Mouse (Mus musculus) small intestine, adult 2 months (tissue): ENCODE data around the gene Pik3cb.

Source experiments
- CTCF ChIP-seq: fragments of 200-500 bp; IDR thresholded peaks from 2 replicates; pipeline ENCODE4 v1.5.1; 2012; ENCODE audit warnings: low read depth, mild to moderate bottlenecking, control low read depth, inconsistent platforms, low read length, moderate library complexity, mixed read lengths; ENCODE audit not compliant: insufficient replicate concordance, insufficient read length; ENCODE audit errors: extremely low read depth
- POLR2A ChIP-seq: fragments of 200-500 bp; IDR thresholded peaks from 2 replicates; pipeline ENCODE4 v1.6.1; 2012; ENCODE audit warnings: low read depth, mild to moderate bottlenecking, control low read depth, inconsistent platforms, low read length, moderate library complexity

DNA sequence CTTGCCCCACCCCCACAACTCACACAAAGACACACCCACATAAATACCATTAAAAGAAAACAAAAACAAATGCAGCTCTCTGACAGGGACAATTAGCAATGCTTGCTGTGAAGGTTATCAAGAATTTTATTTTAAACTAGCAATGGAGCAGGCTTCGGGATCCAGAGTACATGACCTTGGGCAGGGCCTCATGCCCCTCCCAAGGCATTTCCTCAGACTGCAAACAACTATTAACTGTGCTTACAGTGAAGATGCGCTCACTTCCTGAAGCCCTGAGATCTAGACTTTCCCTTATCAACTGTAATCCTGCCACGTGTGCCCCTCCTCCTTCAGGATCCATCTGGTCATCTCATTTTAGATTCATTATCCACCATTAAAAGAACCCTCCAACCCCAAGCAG is 36.6 kb downstream of the Pik3cb start:
- no peak for TF ChIP-seq CTCF
- no peak for TF ChIP-seq POLR2A
